Mouse (Mus musculus): ENCODE measurements at regions not wholly inside any gene's neighbourhood (a gene's known extent, or its start where the extent isn't known, plus 50 kb on each side); places are given as distances from the start of the nearest gene placed in this dataset.
A peak's percentile ranks its signal among the peaks of the same experiment; 100 is the strongest.

- DNase-seq (ENCODE audit: low spot score in 2 of 2) = no peak
These were observed 300.8 kb downstream of the Gpat3 start for GRCm38 (mm10) chr5:101146345-101146744.

GRCm38 (mm10) chr5:101124941-101125453, 279.5 kb downstream of the Gpat3 start:
- DNase-seq (ENCODE audit: low spot score in 2 of 2) = no peak

GRCm38 (mm10) chr5:101122914-101123313, 277.4 kb downstream of the Gpat3 start:
- no peak for DNase-seq (ENCODE audit: low spot score in 2 of 2)

- no peak for DNase-seq (ENCODE audit: low spot score in 2 of 2)
These were observed 275.1 kb downstream of the Gpat3 start for GRCm38 (mm10) chr5:101120509-101121201.

GRCm38 (mm10) chr5:101112151-101112769, 266.7 kb downstream of the Gpat3 start:
- no peak for DNase-seq (ENCODE audit: low spot score in 2 of 2)

GRCm38 (mm10) chr5:101111619-101112018, 266.1 kb downstream of the Gpat3 start:
- DNase-seq (ENCODE audit: low spot score in 2 of 2) = no peak

- DNase-seq (ENCODE audit: low spot score in 2 of 2) = no peak
These were observed 255.6 kb downstream of the Gpat3 start for GRCm38 (mm10) chr5:101100975-101101699.

- DNase-seq (ENCODE audit: low spot score in 2 of 2) = no peak
These were observed 245.6 kb downstream of the Gpat3 start for GRCm38 (mm10) chr5:101091027-101091598.

- no peak for DNase-seq (ENCODE audit: low spot score in 2 of 2)
These were observed 245.0 kb downstream of the Gpat3 start for GRCm38 (mm10) chr5:101090415-101091026.

- no peak for DNase-seq (ENCODE audit: low spot score in 2 of 2)
These were observed 239.7 kb downstream of the Gpat3 start for GRCm38 (mm10) chr5:101085199-101085598.

- DNase-seq (ENCODE audit: low spot score in 2 of 2) = no peak
These were observed 237.1 kb downstream of the Gpat3 start for GRCm38 (mm10) chr5:101082611-101083010.

- no peak for DNase-seq (ENCODE audit: low spot score in 2 of 2)
These were observed 218.8 kb downstream of the Gpat3 start for GRCm38 (mm10) chr5:101064308-101064707.

GRCm38 (mm10) chr5:101063254-101063653, 217.7 kb downstream of the Gpat3 start:
- DNase-seq (ENCODE audit: low spot score in 2 of 2) = no peak

- no peak for DNase-seq (ENCODE audit: low spot score in 2 of 2)
These were observed 206.1 kb downstream of the Gpat3 start for GRCm38 (mm10) chr5:101051591-101051990.

- no peak for DNase-seq (ENCODE audit: low spot score in 2 of 2)
These were observed 195.0 kb downstream of the Gpat3 start for GRCm38 (mm10) chr5:101040488-101040887.

- DNase-seq (ENCODE audit: low spot score in 2 of 2) = no peak
These were observed 187.5 kb downstream of the Gpat3 start for GRCm38 (mm10) chr5:101032968-101033367.

GRCm38 (mm10) chr5:101032147-101032900, 186.8 kb downstream of the Gpat3 start:
- no peak for DNase-seq (ENCODE audit: low spot score in 2 of 2)

GRCm38 (mm10) chr5:101024796-101025195, 179.3 kb downstream of the Gpat3 start:
- DNase-seq (ENCODE audit: low spot score in 2 of 2) = no peak

- no peak for DNase-seq (ENCODE audit: low spot score in 2 of 2)
These were observed 178.3 kb downstream of the Gpat3 start for GRCm38 (mm10) chr5:101023784-101024183.

- peak in 1 of 2 experiments; percentile 5 for DNase-seq (ENCODE audit: low spot score in 2 of 2)
These were observed 175.3 kb downstream of the Gpat3 start for GRCm38 (mm10) chr5:101020784-101021183.

GRCm38 (mm10) chr5:101013844-101014243, 168.3 kb downstream of the Gpat3 start:
- no peak for DNase-seq (ENCODE audit: low spot score in 2 of 2)

Data from gastrocnemius, adult 8-10 months (tissue).